Mouse (Mus musculus) megakaryocyte, embryonic 14.5 days (primary cell): ENCODE measurements at regions not wholly inside any gene's neighbourhood (a gene's known extent, or its start where the extent isn't known, plus 50 kb on each side); places are given as distances from the start of the nearest gene placed in this dataset.

Experiments used
- FLI1 ChIP-seq: IDR thresholded peaks from 2 replicates; pipeline ENCODE4 v1.6.1; 2012; ENCODE audit warnings: low read length, inconsistent platforms, mixed read lengths
- GATA1 ChIP-seq: IDR thresholded peaks from 3 replicates; pipeline ENCODE4 v1.6.1; 2012; ENCODE audit warnings: mixed read lengths, low read length, inconsistent platforms, borderline replicate concordance

DNA sequence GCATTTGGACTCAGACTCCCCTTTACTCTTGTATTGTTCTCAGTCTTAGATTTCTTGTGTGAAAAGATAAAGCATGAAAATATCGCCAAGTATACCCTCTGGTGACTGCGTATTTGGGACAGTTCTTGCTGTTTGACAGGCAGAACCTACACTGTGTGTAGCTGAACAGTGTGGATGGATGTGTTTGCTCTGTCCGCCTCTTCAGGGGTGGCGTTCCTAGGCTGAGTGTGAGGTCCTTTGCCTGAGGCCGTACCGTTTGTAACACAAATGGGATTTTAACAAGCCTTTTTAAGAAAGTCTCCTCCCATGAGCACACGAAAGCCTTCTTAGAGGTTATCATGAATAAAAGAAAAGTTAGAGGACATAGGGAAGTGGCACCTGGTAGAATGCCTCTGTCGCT is 153.3 kb upstream of the Dnajc19 start:
- TF ChIP-seq GATA1 (no peak), FLI1 (no peak)
